Mouse (Mus musculus) lung, embryonic 14.5 days (tissue): Measurements from ENCODE around the gene Olfr1185-ps1. TPM values are rescaled to one million over a fixed set of nuclear protein-coding genes. Genes with fewer than 3 reads are reported as not detected.
"Not testable (repeated sequence)": the region's sequence is repeated elsewhere in the genome, so short reads cannot be mapped to it uniquely, and the experiment has no call there.

Experiments used
- ATAC-seq: fragments of 200-750 bp; cut with Nextera tagmentation; 2 replicates; pipeline ENCODE4 v1.8.0; 2017; ENCODE audit warnings: mild to moderate bottlenecking, moderate TSS enrichment, moderate library complexity; ENCODE audit not compliant: insufficient read depth
- DNase-seq: peaks from one replicate; pipeline ENCODE4 v3.0.0-alpha.2; 2015
- H3K27ac ChIP-seq: fragments of 300-500 bp; sonication (generic); 2 replicates; pipeline ENCODE4 v1.5.1; 2014; ENCODE audit warnings: low read depth, mild to moderate bottlenecking, moderate library complexity
- H3K27me3 ChIP-seq: fragments of 300-500 bp; sonication (generic); 2 replicates; pipeline ENCODE4 v1.6.1; 2014; ENCODE audit warnings: low read length, control low read depth; ENCODE audit not compliant: insufficient read depth
- H3K36me3 ChIP-seq: fragments of 300-500 bp; sonication (generic); 2 replicates; pipeline ENCODE4 v1.6.1; 2014; ENCODE audit warnings: control low read depth; ENCODE audit not compliant: insufficient read depth
- H3K4me1 ChIP-seq: fragments of 300-500 bp; sonication (generic); 2 replicates; pipeline ENCODE4 v1.6.1; 2014; ENCODE audit warnings: antibody characterized with exemption, control low read depth; ENCODE audit not compliant: insufficient read depth
- H3K4me2 ChIP-seq: fragments of 300-500 bp; sonication (generic); 2 replicates; pipeline ENCODE4 v1.6.1; 2014; ENCODE audit warnings: mild to moderate bottlenecking
- H3K4me3 ChIP-seq: fragments of 300-500 bp; sonication (generic); 2 replicates; pipeline ENCODE4 v1.5.1; 2014; ENCODE audit warnings: low read depth, low read length
- H3K9ac ChIP-seq: fragments of 300-500 bp; sonication (generic); 2 replicates; pipeline ENCODE4 v1.6.1; 2014
- H3K9me3 ChIP-seq: fragments of 300-500 bp; sonication (generic); 2 replicates; pipeline ENCODE4 v1.6.1; 2016; ENCODE audit warnings: low read depth, low read length, control low read depth
- CTCF ChIP-seq: IDR thresholded peaks from 2 replicates; pipeline ENCODE4 v1.5.1; 2016; ENCODE audit warnings: antibody characterized with exemption, low read depth
- WGBS: fragments of 180-500 bp; shearing (Covaris S2); extraction: QIAGEN DNeasy Blood & Tissue Kit; methylation state at CpG from one replicate; pipeline ENCODE4 v1.1.7; 2014; 5-methylcytosine and 5-hydroxymethylcytosine counted together
- polyA plus RNA-seq: library from polyadenylated mRNA; unstranded; fragments of >200 nt; fragmentation: Nextera tagmentation; extraction: Ambion mirVana; gene quantifications from 2 replicates; pipeline ENCODE4 v1.2.1, GENCODE M21; 2014

Gene Olfr1185-ps1
- not detected in 2 replicates for polyA plus RNA-seq

GRCm38 (mm10) chr2:88493020-88493419 is at the start of gene Olfr1185-ps1:
Gene Olfr1185-ps1, plus strand, starts transcription at chr2:88493320.
- no peak for DNase-seq
- Histone ChIP-seq H3K27me3 (no peaks in the 10 kb centered on the region), H3K9me3 (no peaks in the 10 kb centered on the region), H3K4me1 (no peaks in the 10 kb centered on the region), H3K9ac (no peak within 1 kb of the TSS), H3K4me2 (no peak within 1 kb of the TSS), H3K36me3 (no peaks in the 10 kb centered on the region), H3K27ac (no peak within 1 kb of the TSS), H3K4me3 (no peak within 1 kb of the TSS)
- WGBS = 62% methylated on average over 2 of the region's 2 CpGs
- no peak for TF ChIP-seq CTCF
- ATAC-seq = no peak

DNA sequence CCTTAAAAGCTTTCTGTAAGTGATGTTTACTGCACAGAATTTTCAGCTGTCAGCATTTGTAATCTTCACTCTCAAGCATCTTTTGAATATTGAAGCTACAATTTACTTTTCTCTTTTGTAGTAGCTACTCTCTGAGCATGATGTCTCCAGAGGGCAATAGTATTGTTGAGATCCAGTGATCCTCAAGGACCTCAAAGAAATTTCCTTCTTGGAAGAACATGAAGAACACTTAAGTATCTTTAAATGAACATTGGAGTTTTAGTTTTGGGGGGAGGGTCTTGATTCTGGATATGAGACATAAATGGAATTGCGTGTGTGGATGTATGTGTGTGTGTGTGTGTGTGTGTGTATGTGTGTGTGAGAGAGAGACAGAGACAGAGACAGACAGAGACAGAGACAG is 44.1 kb upstream of the Olfr1185-ps1 start, which contains the start of gene Gm13757:
TSS of gene Gm13757 (minus strand) at position 101 of the 400 bp plus-strand sequence.
- Histone ChIP-seq H3K27me3 (no peaks in the 10 kb centered on the region), H3K9me3 (no peaks in the 10 kb centered on the region), H3K9ac (no peak within 1 kb of the TSS), H3K4me1 (no peaks in the 10 kb centered on the region), H3K4me2 (no peak within 1 kb of the TSS), H3K36me3 (no peaks in the 10 kb centered on the region), H3K27ac (no peak within 1 kb of the TSS), H3K4me3 (no peak within 1 kb of the TSS)
- no peak for ATAC-seq
- DNase-seq = no peak
- TF ChIP-seq CTCF = no peak
- WGBS = 89% methylated on average over 1 of the region's 1 CpGs

DNA sequence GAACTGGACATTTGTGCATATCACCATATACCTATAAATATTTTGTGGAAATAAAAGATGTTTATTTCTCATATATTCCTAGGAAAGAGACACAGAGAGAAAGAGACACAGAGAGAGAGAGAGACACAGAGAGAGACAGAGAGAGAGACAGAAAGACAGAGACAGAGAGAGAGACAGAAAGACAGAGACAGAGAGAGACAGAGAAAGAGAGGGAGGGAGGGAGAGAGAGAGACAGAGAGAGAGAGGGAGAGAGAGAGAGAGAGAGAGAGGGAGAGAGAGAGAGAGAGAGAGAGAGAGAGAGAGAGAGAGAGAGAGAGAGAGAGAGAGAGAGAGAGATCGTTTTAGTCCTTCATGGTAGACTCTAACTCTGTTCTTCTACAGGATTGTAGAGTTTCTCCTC is 38.6 kb upstream of the Olfr1185-ps1 start, which contains the start of gene Olfr1183:
TSS of gene Olfr1183 (plus strand) at position 301 of the 400 bp plus-strand sequence.
- not testable (repeated sequence) for H3K4me2 ChIP-seq, ATAC-seq, H3K27ac ChIP-seq, H3K36me3 ChIP-seq, H3K9me3 ChIP-seq, H3K9ac ChIP-seq, H3K4me1 ChIP-seq, DNase-seq, H3K27me3 ChIP-seq, H3K4me3 ChIP-seq
- WGBS = 65% methylated on average over 1 of the region's 1 CpGs

GRCm38 (mm10) chr2:88483298-88483697 is 9.8 kb upstream of the Olfr1185-ps1 start, which contains the start of gene Olfr1184:
Gene Olfr1184, plus strand, starts transcription at chr2:88483598.
- H3K4me1 ChIP-seq = no peaks in the 10 kb centered on the region
- no peak within 1 kb of the TSS for H3K27ac ChIP-seq
- 79% methylated on average over 2 of the region's 2 CpGs for WGBS
- no peak within 1 kb of the TSS for H3K4me2 ChIP-seq
- no peak within 1 kb of the TSS for H3K9ac ChIP-seq
- no peak for TF ChIP-seq CTCF
- H3K9me3 ChIP-seq = no peaks in the 10 kb centered on the region
- H3K36me3 ChIP-seq = no peaks in the 10 kb centered on the region
- H3K27me3 ChIP-seq = no peaks in the 10 kb centered on the region
- DNase-seq (no peak), ATAC-seq (no peak)
- no peak within 1 kb of the TSS for H3K4me3 ChIP-seq

DNA sequence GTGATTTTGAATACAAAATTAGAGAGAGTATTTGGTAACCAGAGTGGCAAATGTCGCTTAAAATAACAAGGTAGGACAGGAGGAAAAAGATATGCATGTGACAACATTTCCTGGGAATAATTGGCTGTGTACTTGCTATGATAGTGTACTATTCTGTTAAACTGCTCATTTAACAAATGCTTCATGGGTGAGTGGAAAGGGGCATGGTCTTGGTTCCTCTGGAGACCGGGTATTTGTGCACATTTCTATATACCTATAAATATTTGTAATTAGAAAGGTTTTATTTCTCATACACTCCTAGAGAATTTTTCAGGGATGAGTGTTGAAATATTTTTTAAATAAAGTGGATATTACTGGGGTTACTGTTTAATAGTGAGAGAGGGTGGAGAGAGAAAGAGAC is 25.1 kb downstream of the Olfr1185-ps1 start, which contains the start of gene Olfr1186:
TSS of gene Olfr1186 (plus strand) at position 301 of the 400 bp plus-strand sequence.
- DNase-seq = no peak
- no peaks in the 10 kb centered on the region for H3K4me1 ChIP-seq
- no peak within 1 kb of the TSS for H3K4me2 ChIP-seq
- TF ChIP-seq CTCF = no peak
- no peak within 1 kb of the TSS for H3K27ac ChIP-seq
- H3K4me3 ChIP-seq = no peak within 1 kb of the TSS
- no peaks in the 10 kb centered on the region for H3K36me3 ChIP-seq
- H3K9me3 ChIP-seq = no peaks in the 10 kb centered on the region
- ATAC-seq = no peak
- 79% methylated on average over 2 of the region's 2 CpGs for WGBS
- H3K27me3 ChIP-seq = no peaks in the 10 kb centered on the region
- no peak within 1 kb of the TSS for H3K9ac ChIP-seq

DNA sequence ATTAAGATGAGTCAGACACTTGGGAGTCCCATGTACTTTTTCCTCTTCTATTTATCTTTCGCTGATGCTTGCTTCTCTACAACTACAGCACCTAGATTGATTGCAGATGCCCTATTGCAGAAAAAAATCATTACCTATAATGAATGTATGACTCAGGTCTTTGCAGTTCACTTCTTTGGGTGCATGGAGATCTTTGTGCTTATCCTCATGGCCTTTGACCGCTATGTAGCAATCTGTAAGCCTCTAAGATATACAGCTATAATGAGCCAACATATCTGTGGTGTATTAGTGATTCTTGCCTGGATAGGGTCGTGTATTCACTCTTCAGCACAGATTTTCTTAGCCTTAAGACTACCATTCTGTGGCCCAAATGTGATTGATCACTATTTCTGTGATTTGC is 32.6 kb downstream of the Olfr1185-ps1 start:
- H3K9ac ChIP-seq = no peak overlapping the region
- H3K4me1 ChIP-seq = no peaks in the 10 kb centered on the region
- no peak overlapping the region for H3K27ac ChIP-seq
- TF ChIP-seq CTCF = no peak
- no peak overlapping the region for H3K4me2 ChIP-seq
- DNase-seq (no peak), ATAC-seq (no peak)
- no peaks in the 10 kb centered on the region for H3K27me3 ChIP-seq
- no peaks in the 10 kb centered on the region for H3K36me3 ChIP-seq
- WGBS = 64% methylated on average over 3 of the region's 3 CpGs
- H3K9me3 ChIP-seq = no peaks in the 10 kb centered on the region
- H3K4me3 ChIP-seq = no peak overlapping the region

Other genes with a start within 250 kb of the Olfr1185-ps1 start
- gene Olfr1173, start 213.4 kb upstream of the Olfr1185-ps1 start, polyA plus RNA-seq = 0.03 TPM in 1 of 2 replicates, not detected in the other
- gene Olfr1174-ps, start 178.2 kb upstream of the Olfr1185-ps1 start, polyA plus RNA-seq = not detected in 2 replicates
- gene Olfr1175-ps, start 166.1 kb upstream of the Olfr1185-ps1 start, polyA plus RNA-seq = not detected in 2 replicates
- not detected in 2 replicates for gene Olfr1176, start 156.6 kb upstream of the Olfr1185-ps1 start, polyA plus RNA-seq
- not detected in 2 replicates for gene Olfr1177-ps, start 146.8 kb upstream of the Olfr1185-ps1 start, polyA plus RNA-seq
- not detected in 2 replicates for gene Olfr1178, start 106.3 kb upstream of the Olfr1185-ps1 start, polyA plus RNA-seq
- gene Olfr1179, start 86.9 kb upstream of the Olfr1185-ps1 start, polyA plus RNA-seq = not detected in 2 replicates
- gene Olfr1180, start 74.2 kb upstream of the Olfr1185-ps1 start, polyA plus RNA-seq = not detected in 2 replicates
- not detected in 2 replicates for gene Olfr1181, start 67.1 kb upstream of the Olfr1185-ps1 start, polyA plus RNA-seq
- gene Gm13757, start 44.2 kb upstream of the Olfr1185-ps1 start, polyA plus RNA-seq = not detected in 2 replicates
- not detected in 2 replicates for gene Olfr1183, start 38.5 kb upstream of the Olfr1185-ps1 start, polyA plus RNA-seq
- gene Olfr1184, start 9.7 kb upstream of the Olfr1185-ps1 start, polyA plus RNA-seq = not detected in 2 replicates
- not detected in 2 replicates for gene Olfr1186, start 25.2 kb downstream of the Olfr1185-ps1 start, polyA plus RNA-seq
- gene Olfr1188, start 63.6 kb downstream of the Olfr1185-ps1 start, polyA plus RNA-seq = not detected in 2 replicates
- gene Olfr1189, start 93.1 kb downstream of the Olfr1185-ps1 start, polyA plus RNA-seq = not detected in 2 replicates
- gene Olfr1191-ps1, start 147.2 kb downstream of the Olfr1185-ps1 start, polyA plus RNA-seq = not detected in 2 replicates
- gene Olfr1192-ps1, start 155.2 kb downstream of the Olfr1185-ps1 start, polyA plus RNA-seq = not detected in 2 replicates
- not detected in 2 replicates for gene Olfr1193, start 182.3 kb downstream of the Olfr1185-ps1 start, polyA plus RNA-seq
- not detected in 2 replicates for gene Olfr1195, start 195.9 kb downstream of the Olfr1185-ps1 start, polyA plus RNA-seq
- gene Olfr1196, start 211.3 kb downstream of the Olfr1185-ps1 start, polyA plus RNA-seq = not detected in 2 replicates
- gene Olfr1197, start 239.0 kb downstream of the Olfr1185-ps1 start, polyA plus RNA-seq = not detected in 2 replicates